Mouse (Mus musculus): ENCODE data around the gene Prss54.

Prss54 gene

DNA sequence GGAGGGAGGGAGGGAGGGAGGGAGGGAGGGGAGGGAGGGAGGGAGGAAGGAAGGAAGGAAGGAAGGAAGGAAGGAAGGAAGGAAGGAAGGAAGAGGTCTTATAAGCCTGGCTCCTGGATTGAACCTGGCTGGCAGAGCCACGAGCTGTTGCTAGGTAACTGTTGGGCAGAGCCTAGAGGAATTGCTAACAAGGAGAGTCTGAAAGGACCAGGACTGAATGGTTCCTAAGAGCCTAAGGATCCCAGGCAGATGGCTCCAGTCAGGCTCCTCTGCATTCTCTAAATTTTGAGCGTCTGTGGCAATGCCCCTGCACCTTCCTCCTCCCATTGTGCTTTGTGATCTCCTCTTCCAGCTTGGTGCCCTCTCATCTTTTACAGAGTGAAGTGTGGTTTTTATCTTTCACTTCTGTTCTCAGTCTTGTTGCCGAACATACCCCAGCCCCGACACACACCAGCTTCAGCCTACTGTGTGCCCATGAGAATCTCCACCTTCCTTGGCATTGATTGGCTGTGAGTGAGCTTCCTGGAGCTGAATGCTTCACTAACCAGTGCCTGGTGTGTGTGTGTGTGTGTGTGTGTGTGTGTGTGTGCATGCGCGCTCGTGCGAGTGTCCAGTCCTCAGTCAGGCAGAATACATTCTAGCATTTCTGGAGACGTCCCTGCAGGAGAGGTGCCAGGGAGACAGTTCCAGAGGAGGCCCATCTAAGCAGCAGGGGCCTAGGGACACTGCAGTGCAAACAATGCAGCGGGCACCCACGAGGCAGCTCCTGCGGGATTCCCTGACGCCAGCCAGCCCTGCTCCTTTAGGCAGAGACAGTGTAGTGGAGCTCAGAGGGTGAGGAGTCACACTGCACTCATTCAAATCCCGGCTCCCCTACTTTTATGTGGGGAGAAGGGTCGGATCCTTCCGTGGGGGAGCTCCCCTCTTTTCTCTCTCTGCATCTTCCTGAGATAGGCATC, 26.0 kb downstream of the Prss54 start:
- DNase-seq (ENCODE audit: low read depth): no peak

DNA sequence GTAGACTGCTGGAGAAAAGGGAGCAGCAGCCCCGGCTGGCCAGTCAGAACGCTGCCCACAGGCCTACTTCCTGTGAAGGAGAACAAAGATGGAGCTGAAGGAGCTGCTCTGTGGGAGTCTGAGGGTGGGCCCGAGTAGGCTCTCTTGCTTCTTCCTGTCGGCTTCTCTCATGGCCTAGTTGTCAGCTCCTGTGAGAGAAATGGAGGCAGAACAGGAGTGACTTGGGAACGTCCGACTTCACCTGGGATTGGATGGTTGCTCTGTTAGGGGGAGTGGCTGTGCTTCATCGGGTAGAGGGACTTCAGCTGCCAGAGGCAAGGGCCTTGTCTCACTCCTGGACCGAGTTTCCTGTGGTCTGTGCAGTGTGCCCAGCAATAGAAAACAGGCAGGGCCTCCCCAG, 28.2 kb downstream of the Prss54 start:
- no peak for DNase-seq (ENCODE audit: low read depth)

DNA sequence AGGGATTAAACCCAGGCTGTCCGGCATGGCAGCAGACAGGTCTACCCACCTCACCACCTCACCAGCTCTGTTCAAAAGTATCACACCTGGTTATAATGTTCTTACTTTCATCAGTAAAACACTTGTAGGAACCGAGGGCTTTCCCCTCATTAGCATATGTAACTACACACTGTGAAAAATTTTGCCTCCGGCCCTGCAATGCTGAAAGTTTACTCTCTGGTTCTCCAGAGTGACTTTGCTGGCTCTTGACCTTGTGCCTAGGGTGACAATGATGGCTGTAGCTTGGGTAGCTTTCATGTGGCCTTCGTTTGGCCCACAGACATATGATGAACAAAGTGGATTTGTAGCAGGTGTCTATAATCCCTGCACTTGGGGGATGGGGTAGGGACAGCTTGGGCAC, 29.2 kb downstream of the Prss54 start:
- DNase-seq (ENCODE audit: low read depth): no peak

DNA sequence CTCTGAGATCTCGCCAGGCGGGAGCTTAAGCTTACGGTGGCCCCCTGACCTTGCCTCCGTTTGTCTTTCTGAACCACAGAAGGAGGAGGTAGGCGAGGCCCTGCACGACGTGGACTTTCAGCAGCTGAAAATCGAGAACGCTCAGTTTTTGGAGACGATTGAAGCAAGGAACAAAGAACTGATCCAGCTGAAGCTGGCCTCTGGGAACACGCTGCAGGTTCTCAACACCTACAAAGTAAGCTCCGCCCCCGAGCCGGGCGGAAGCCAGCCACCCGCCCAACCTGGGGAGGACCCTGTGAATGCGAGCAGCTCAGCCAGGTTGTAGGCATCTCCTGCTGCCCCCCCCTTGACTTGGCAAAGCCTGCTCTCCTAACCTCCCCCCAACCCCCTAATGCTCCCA, 30.3 kb downstream of the Prss54 start:
- DNase-seq (ENCODE audit: low read depth): no peak

DNA sequence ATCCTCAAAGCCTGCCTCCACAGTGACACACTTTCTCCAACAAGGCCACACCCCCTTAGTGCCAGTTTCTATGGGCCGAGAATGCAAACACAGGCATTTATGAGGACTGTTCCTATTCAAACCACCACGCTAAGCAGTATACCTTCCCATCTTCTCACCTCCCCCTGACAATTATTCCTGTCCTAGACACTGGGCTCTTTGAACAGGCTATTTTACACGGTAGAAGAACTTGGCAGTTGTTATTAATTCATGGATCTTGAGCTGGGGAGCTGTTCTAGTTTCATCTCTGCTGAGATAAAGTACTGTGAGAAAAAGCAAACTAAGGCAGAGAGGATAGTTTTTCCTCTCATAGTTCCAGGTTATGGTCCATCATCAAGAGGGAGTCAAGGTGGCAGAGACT, 33.1 kb downstream of the Prss54 start:
- DNase-seq (ENCODE audit: low read depth): no peak

DNA sequence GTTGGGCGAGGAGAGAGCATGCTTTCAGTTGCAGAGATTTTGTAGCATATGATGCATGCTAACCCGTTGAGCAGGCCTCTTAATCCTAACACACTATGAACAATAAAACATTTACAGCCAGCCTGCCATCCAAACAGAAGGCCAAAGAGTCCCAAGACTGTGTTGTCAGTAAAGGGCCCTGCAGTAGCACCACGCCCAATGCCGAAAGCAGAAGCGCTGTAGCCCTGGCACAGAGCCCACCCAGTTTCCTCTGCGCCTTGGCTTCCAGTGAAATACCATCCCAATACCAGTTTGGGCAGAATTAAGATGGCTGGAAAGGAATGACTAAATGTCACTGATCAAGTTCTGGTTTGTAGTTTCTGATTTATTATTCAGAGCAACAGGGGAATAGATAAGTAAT, 33.9 kb downstream of the Prss54 start:
- DNase-seq (ENCODE audit: low read depth): no peak

DNA sequence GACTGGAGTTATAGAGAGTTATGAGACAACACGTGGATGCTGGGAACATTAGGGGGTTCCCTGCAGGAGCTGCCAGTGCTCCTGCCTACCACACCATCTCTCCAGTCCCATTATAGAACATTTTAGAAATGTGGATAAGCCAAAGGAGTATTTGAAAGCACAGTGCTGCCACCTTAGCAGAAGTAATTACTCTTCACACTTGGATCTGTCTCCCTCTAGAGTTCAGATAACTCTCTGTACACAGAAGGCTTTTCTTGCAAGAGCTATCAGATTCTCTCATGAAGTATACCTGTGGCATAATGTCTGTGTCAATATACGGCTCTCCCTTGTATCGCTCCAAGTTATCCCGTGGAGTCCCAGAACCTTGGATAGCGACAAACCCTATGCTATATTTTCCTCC, 36.7 kb downstream of the Prss54 start:
- DNase-seq (ENCODE audit: low read depth): no peak

DNA sequence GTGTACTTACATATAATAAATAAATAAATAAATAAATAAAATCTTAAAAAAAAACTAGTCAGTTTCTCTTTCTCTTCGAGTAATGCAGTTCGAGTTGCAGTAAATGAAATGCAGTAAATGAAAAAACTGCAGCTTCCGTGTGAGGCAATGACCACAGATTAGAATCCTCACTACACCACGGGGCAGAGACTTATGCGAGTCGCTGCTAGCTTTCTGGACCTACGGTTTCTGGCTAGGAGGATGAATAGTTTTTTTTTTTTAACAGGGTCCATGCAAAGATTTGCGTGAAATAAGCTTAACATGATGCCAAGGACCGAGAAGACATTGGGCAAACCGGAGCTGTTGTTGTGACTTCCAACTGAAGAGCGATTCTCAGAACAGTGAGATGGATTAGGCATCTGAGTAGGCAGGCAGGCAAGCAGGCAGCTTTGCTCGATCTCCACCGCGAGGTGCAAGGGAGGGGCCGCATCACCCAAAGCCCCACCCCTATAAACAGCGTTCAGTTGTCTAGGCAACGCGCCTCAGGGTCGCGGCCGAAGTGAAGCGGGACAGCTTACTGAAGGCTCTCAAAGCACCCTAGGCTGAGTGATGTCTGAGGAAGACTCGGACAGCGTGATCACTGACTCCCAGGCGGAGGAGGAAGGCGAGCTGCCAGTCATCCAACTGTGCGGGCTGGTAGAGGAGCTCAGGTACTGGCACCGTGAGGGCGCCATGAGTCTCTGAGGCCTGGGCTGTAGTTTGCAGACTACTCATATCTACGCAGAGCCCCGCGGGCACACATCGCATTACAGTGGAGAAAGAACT, 42.4 kb downstream of the Prss54 start, which contains the start of gene Ccdc113:
Gene Ccdc113, plus strand, starts transcription at position 502 of the 804 bp plus-strand sequence.
- peak; percentile 37 for DNase-seq (ENCODE audit: low read depth)

DNA sequence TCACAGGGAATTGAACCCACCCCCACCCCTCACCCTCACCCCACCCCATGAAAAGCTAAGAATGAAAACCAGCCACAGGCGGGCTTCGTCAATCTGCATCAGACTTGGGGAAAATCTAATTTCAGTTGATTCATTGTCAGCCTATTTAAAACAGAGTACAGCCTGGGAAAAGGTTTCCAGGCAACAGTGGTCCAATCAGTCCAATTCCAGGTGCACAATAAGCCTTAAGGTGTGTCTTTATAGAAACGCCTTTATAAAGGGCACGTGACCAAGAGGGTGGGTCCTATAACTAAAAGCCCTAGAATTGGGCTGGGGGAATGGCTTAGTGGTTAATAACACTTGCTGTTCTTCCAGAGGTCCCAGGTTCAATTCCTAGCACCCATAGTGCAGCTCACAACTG, 43.9 kb downstream of the Prss54 start:
- DNase-seq (ENCODE audit: low read depth): no peak

DNA sequence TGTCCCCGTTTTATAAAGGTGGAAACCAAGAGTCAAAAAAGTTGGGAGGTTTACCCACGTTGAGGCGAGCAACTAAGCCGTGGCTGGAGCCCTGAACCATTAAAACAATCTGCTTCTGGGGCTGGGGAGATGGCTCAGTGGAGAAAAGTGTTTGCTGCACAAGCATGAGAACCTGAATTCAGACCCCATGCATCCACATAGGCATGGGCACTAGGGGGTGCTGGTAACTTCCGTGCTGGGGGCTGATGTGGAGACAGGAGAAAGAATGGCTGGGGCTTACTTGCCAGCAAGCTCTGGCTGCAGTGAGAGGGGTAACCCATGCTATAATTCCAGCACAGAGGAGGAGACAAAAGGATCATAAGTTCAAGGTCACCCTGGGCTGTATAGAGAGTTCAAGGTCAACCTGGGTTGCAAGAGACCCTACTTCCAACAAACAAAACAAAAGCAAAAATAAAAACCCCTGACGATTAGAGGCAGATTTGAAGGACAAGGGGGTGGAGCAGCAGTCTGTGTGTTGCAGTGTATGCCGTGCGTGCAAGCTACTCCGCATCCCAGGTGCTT, 47.3 kb downstream of the Prss54 start:
- DNase-seq (ENCODE audit: low read depth): no peak

DNA sequence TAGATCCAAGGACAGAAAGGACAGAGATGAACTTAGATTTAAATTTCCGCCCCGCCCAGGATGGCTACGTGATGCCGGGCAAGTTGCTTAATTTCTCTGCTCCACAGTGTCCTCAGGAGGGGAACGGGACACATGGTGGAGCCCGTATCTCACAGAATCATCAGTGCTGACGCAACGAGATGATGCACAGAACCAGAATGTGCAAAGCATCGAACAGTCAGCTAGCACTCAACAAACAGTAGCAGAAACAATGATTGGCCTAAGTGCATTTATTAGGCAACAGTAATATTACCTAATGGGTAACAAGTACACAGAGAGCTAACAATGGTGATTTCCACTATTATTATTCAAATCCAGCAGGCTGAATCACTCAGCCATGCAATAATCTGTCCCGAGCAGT, 47.9 kb downstream of the Prss54 start:
- no peak for DNase-seq (ENCODE audit: low read depth)

DNA sequence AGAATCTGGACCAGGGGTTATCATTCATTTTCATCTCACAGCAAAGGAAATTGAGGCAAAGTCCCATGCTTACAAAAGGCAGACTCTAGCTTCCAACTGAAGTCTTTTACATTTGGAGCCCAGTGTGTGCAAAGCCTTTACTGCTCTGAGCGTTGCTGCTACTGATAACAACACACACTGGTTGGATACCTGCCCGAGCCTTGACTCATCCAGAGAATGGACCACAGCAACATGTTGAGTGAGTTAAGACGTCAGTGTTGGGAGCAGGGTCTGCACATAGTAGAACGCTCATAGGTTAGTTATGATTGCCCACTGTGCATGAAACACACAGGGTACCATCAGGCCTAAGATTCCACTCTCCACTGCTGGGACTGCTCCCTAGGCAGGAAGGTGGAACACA, 52.1 kb downstream of the Prss54 start:
- DNase-seq (ENCODE audit: low read depth): no peak

DNA sequence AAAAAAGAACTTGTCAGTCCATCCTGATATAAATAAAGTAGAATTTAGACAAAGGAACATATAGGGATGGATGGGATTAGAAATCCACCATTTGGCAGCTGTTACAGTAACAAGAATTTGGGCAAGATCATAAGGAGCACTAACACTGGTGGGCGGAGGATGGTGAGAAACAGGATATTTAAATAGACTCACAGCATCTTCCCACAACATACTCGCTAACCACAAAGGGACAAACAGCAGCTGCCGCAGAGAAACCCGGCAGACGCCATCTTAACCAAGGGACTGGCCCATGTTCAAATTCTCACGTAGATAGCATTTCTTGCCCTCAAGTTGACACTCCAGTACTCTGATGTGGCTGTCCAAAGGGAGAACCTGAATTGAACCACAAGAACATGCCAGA, 59.2 kb downstream of the Prss54 start:
- DNase-seq (ENCODE audit: low read depth): no peak

DNA sequence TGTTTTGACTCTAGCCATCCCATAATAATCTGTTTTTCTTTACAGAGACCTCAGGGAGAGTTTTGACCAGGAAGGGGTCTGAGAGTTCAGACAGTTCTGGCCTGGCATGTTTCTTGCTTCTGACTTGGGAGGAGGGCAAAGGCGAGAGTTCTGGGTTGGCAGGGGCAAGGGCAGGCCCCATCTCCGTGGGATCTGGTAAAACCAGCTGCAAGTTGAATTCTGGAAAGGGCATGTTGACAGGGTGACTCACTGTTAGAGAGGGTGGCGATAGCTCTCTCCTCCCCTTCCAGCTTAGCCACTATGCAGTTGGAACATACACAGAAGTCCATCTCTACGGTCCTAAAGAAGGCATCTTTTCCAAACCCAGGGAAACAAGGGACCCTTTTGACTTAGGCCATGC, 62.9 kb downstream of the Prss54 start:
- no peak for DNase-seq (ENCODE audit: low read depth)

DNA sequence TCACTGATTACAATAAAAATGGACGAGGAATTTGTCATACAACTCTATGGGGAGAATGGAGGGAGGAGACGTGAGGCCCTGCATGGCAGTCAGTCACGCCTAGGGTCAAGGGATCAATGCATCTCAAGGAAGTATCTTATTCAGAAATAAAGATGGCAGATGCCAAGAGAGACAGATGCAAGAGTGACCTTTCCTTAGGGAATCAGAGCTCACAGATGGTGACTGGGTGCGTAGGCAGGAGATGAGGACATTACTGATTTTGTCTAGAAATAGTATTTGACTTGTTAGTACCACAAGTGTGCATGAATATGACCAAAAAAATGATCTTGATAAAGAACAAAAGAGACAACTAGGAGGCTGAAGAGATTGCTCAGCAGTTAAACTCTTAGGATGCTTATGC, 63.9 kb downstream of the Prss54 start:
- no peak for DNase-seq (ENCODE audit: low read depth)
